Mouse (Mus musculus) liver, embryonic 14.5 days (tissue): Measurements from ENCODE around the gene Dennd2a. TPM values are rescaled to one million over a fixed set of nuclear protein-coding genes. Genes with fewer than 3 reads are reported as not detected.
A peak's percentile ranks its signal among the peaks of the same experiment; 100 is the strongest.

Experiments used
- ATAC-seq: fragments of 200-750 bp; cut with Nextera tagmentation; 2 replicates; pipeline ENCODE4 v1.8.0; 2017; ENCODE audit warnings: moderate number of reproducible peaks, mild to moderate bottlenecking, moderate library complexity; ENCODE audit not compliant: insufficient read depth
- DNase-seq, 3 experiments: peaks; one replicate each; pipeline ENCODE4 v3.0.0-alpha.2; 2012 to 2013; ENCODE audit warnings: low read depth in 3 of 3, low spot score in 3 of 3
- H3K27ac ChIP-seq: fragments of 300-500 bp; sonication (generic); 2 replicates; pipeline ENCODE4 v1.5.1; 2014; ENCODE audit warnings: moderate library complexity, mild to moderate bottlenecking, control low read depth, inconsistent platforms
- H3K27me3 ChIP-seq: fragments of 300-500 bp; sonication (generic); 2 replicates; pipeline ENCODE4 v1.6.1; 2014; ENCODE audit warnings: mild to moderate bottlenecking, low read length, moderate library complexity; ENCODE audit not compliant: control insufficient read depth, insufficient read depth
- H3K36me3 ChIP-seq: fragments of 300-500 bp; sonication (generic); replicated peaks from 2 replicates; pipeline ENCODE4 v1.6.1; 2014; ENCODE audit warnings: low read depth; ENCODE audit not compliant: control insufficient read depth, insufficient read depth
- H3K4me1 ChIP-seq, 2 experiments: fragments of 200-500 bp in 1 of 2; fragments of 300-500 bp in 1 of 2; sonication (generic) in 1 of 2; replicated peaks; 2 replicates each; pipeline ENCODE4 v1.6.1; 2012 to 2014; ENCODE audit warnings: antibody characterized with exemption in 1 of 2, inconsistent platforms in 1 of 2, low read length in 1 of 2; ENCODE audit not compliant: control insufficient read depth in 2 of 2, insufficient read depth in 2 of 2
- H3K4me2 ChIP-seq: fragments of 300-500 bp; sonication (generic); 2 replicates; pipeline ENCODE4 v1.6.1; 2014; ENCODE audit warnings: low read depth, mild to moderate bottlenecking, control low read depth, moderate library complexity
- H3K4me3 ChIP-seq, 2 experiments: fragments of 200-500 bp in 1 of 2; fragments of 300-500 bp in 1 of 2; sonication (generic) in 1 of 2; 2 replicates each; pipeline ENCODE4 v1.5.1; 2012 to 2014; ENCODE audit warnings: low read depth in 2 of 2, low read length in 2 of 2, mild to moderate bottlenecking in 2 of 2, control low read depth in 1 of 2, inconsistent platforms in 1 of 2, moderate library complexity in 1 of 2; ENCODE audit not compliant: insufficient read depth in 1 of 2
- H3K9ac ChIP-seq: fragments of 300-500 bp; sonication (generic); replicated peaks from 2 replicates; pipeline ENCODE4 v1.6.1; 2014; ENCODE audit warnings: mild to moderate bottlenecking, control low read depth, moderate library complexity
- H3K9me3 ChIP-seq: fragments of 300-500 bp; sonication (generic); 2 replicates; pipeline ENCODE4 v1.6.1; 2016; ENCODE audit warnings: low read length, mixed read lengths; ENCODE audit not compliant: control insufficient read depth
- CTCF ChIP-seq: IDR thresholded peaks from 2 replicates; pipeline ENCODE4 v1.5.1; 2016; ENCODE audit warnings: antibody characterized with exemption, low read depth, control low read depth
- EP300 ChIP-seq: IDR thresholded peaks from 2 replicates; pipeline ENCODE4 v1.6.1; 2016; ENCODE audit warnings: antibody characterized with exemption, low read depth
- WGBS: fragments of 180-500 bp; shearing (Covaris S2); extraction: QIAGEN DNeasy Blood & Tissue Kit; methylation state at CpG from one replicate; pipeline ENCODE4 v1.1.7; 2014; ENCODE audit not compliant: insufficient replicate concordance; 5-methylcytosine and 5-hydroxymethylcytosine counted together
- polyA plus RNA-seq, 2 experiments: library from polyadenylated mRNA; depleted of rRNA in 1 of 2; stranded (reverse) in 1 of 2; unstranded in 1 of 2; fragments of >200 nt; fragmentation: Nextera tagmentation in 1 of 2; extraction: Ambion mirVana in 1 of 2; gene quantifications; 2 replicates each; pipeline versions ENCODE4 v1.2.1 to v1.2.3; 2012 to 2014

The Dennd2a gene
- polyA plus RNA-seq, 2 experiments = 1.0 to 1.4 TPM

GRCm38 (mm10) chr6:39581087-39581784 lies 23.6 kb upstream of the Dennd2a start:
- WGBS = 41% methylated on average over 7 of the region's 7 CpGs
- H3K27ac ChIP-seq = peak overlapping the region; percentile 53
- TF ChIP-seq CTCF = no peak
- TF ChIP-seq EP300 = peak; percentile 83

GRCm38 (mm10) chr6:39580558-39580957 lies 22.9 kb upstream of the Dennd2a start:
- Histone ChIP-seq H3K4me1 (peaks cover 14 to 15% of the 10 kb centered on the region in 2 experiments), H3K27ac (no peak overlapping the region), H3K4me3 (no peak overlapping the region), H3K36me3 (no peaks in the 10 kb centered on the region; the same call in 1 of the 2 replicates), H3K9ac (peak overlapping the region; percentile 47), H3K27me3 (no peaks in the 10 kb centered on the region), H3K4me2 (0 out of 2 replicates have a peak overlapping the region, but pooled peaks have one; percentile 45), H3K9me3 (no peaks in the 10 kb centered on the region)
- no peak for TF ChIP-seq EP300
- no peak for TF ChIP-seq CTCF
- ATAC-seq (no peak), DNase-seq (no peak)
- 46% methylated on average over 2 of the region's 2 CpGs for WGBS

More at GRCm38 (mm10) chr6:39581087-39581784, 23.6 kb upstream of the Dennd2a start:
- Histone ChIP-seq H3K4me1 (peaks cover 15% of the 10 kb centered on the region in 2 experiments), H3K4me2 (peak overlapping the region; percentile 45), H3K36me3 (no peaks in the 10 kb centered on the region; the same call in 1 of the 2 replicates), H3K27me3 (no peaks in the 10 kb centered on the region), H3K9ac (peak overlapping the region; percentile 47), H3K4me3 (no peak overlapping the region), H3K9me3 (no peaks in the 10 kb centered on the region)
- ATAC-seq (peak; percentile 96), DNase-seq (peak; percentile 59 to 67 (median 63))

GRCm38 (mm10) chr6:39579552-39579951 lies 21.9 kb upstream of the Dennd2a start:
- DNase-seq (no peak), ATAC-seq (no peak)

GRCm38 (mm10) chr6:39574951-39575350 lies 17.3 kb upstream of the Dennd2a start:
- peak overlapping the region in 1 of 2 experiments; percentile 78; a peak in 2 of 4 replicates for H3K4me3 ChIP-seq
- 69% methylated on average over 7 of the region's 7 CpGs for WGBS
- 0 out of 2 replicates have a peak overlapping the region, but pooled peaks have one; percentile 27 for H3K9ac ChIP-seq
- TF ChIP-seq CTCF (no peak), EP300 (no peak)
- ATAC-seq (no peak), DNase-seq (no peak)
- H3K27me3 ChIP-seq = no peaks in the 10 kb centered on the region
- no peak overlapping the region for H3K27ac ChIP-seq
- peak overlapping the region; percentile 81 for H3K4me2 ChIP-seq
- no peaks in the 10 kb centered on the region; the same call in 1 of the 2 replicates for H3K36me3 ChIP-seq
- peaks cover 5 to 11% of the 10 kb centered on the region in 2 experiments; a peak in 3 of 4 replicates for H3K4me1 ChIP-seq
- H3K9me3 ChIP-seq = no peaks in the 10 kb centered on the region

More at GRCm38 (mm10) chr6:39579552-39579951, 21.9 kb upstream of the Dennd2a start:
- no peak overlapping the region for H3K27ac ChIP-seq
- TF ChIP-seq CTCF = no peak
- no peak for TF ChIP-seq EP300
- H3K9me3 ChIP-seq = no peaks in the 10 kb centered on the region
- H3K4me3 ChIP-seq = no peak overlapping the region
- WGBS = 80% methylated on average over 7 of the region's 7 CpGs
- no peak overlapping the region for H3K9ac ChIP-seq
- no peaks in the 10 kb centered on the region for H3K27me3 ChIP-seq
- no peaks in the 10 kb centered on the region; the same call in 1 of the 2 replicates for H3K36me3 ChIP-seq
- H3K4me2 ChIP-seq = no peak overlapping the region
- peaks cover 19 to 20% of the 10 kb centered on the region in 2 experiments for H3K4me1 ChIP-seq

- Histone ChIP-seq H3K27me3 (no peaks in the 10 kb centered on the region), H3K4me1 (peaks cover 5 to 11% of the 10 kb centered on the region in 2 experiments; a peak in 3 of 4 replicates), H3K27ac (no peak overlapping the region), H3K36me3 (no peaks in the 10 kb centered on the region; the same call in 1 of the 2 replicates), H3K4me3 (peak overlapping the region; percentile 77 to 78), H3K9me3 (no peaks in the 10 kb centered on the region), H3K4me2 (peak overlapping the region; percentile 81), H3K9ac (peak overlapping the region; percentile 68)
- DNase-seq (no peak), ATAC-seq (no peak)
- TF ChIP-seq CTCF (no peak), EP300 (no peak)
- WGBS = 37% methylated on average over 10 of the region's 10 CpGs
Observed at GRCm38 (mm10) chr6:39574555-39574869, 16.8 kb upstream of the Dennd2a start.
